Mouse (Mus musculus) G1E (cell line): ENCODE data around the gene Gramd1c.

Experiments used
- CTCF ChIP-seq: IDR thresholded peaks from 2 replicates; pipeline ENCODE4 v1.5.1; 2012; ENCODE audit warnings: low read depth, low read length, inconsistent platforms, mixed read lengths
- POLR2AphosphoS5 ChIP-seq: IDR thresholded peaks from 2 replicates; pipeline ENCODE4 v1.6.1; 2012; ENCODE audit warnings: low read depth, low read length, inconsistent platforms; ENCODE audit not compliant: insufficient replicate concordance

DNA sequence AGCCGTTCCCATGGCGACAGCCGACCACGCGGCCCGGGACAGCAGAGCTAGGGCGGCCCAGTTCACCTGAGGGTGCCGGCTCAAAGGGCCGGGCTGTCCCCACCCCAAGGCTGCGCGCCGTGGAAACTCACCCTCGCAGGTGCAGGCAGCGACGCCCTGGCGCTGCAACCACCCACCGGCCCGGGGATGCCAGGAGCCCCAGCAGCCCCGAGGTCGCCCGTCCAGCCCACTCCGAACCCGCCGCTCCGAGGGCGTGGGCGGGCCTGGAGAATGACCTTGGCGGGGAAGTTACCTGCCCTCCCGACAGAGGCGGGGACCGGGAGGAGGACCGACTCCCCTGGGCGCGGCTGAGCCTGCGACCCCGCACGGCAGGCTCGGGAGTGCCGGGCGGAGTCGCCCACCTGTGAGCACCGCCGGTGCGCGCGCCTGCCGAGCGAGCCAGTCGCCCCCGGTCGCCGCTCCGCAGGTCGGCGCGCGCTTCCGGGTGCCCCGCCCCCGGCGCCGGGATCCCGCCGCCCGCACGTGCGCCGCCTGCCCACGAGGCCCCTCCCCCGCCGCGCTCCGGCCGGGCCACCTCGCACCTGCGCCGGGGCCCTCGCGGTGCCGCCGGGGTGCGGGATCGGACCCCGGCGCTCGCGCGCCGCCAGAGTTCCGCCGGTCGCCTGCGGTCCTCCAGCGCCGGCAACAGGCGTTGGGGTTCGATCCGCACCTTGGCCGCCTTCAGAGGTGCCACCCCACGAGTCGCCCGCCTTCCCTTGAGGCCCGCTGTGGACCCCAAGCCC, 83.6 kb downstream of the Gramd1c start, which contains the start of gene Zdhhc23:
- TF ChIP-seq CTCF (no peak), POLR2AphosphoS5 (no peak)
